Mouse (Mus musculus) midbrain, embryonic 15.5 days (tissue): ENCODE results near the gene Nudcd3. TPM values are rescaled to one million over a fixed set of nuclear protein-coding genes. Genes with fewer than 3 reads are reported as not detected.

Source experiments
- ATAC-seq: fragments of 200-750 bp; cut with Nextera tagmentation; replicated peaks from 2 replicates; pipeline ENCODE4 v1.8.0; 2017; ENCODE audit warnings: moderate TSS enrichment
- H3K27ac ChIP-seq: fragments of 300-500 bp; sonication (generic); 2 replicates; pipeline ENCODE4 v1.5.1; 2015; ENCODE audit warnings: mild to moderate bottlenecking, inconsistent platforms
- H3K27me3 ChIP-seq: fragments of 300-500 bp; sonication (generic); replicated peaks from 2 replicates; pipeline ENCODE4 v1.6.1; 2015; ENCODE audit warnings: inconsistent platforms
- H3K36me3 ChIP-seq: fragments of 300-500 bp; sonication (generic); replicated peaks from 2 replicates; pipeline ENCODE4 v1.6.1; 2015; ENCODE audit warnings: inconsistent platforms
- H3K4me1 ChIP-seq: fragments of 300-500 bp; sonication (generic); 2 replicates; pipeline ENCODE4 v1.6.1; 2015; ENCODE audit warnings: inconsistent platforms
- H3K4me2 ChIP-seq: fragments of 300-500 bp; sonication (generic); 2 replicates; pipeline ENCODE4 v1.6.1; 2015; ENCODE audit warnings: inconsistent platforms, mild to moderate bottlenecking, moderate library complexity
- H3K4me3 ChIP-seq: fragments of 300-500 bp; sonication (generic); 2 replicates; pipeline ENCODE4 v1.5.1; 2015; ENCODE audit warnings: mild to moderate bottlenecking, inconsistent platforms
- H3K9ac ChIP-seq: fragments of 300-500 bp; sonication (generic); 2 replicates; pipeline ENCODE4 v1.6.1; 2015; ENCODE audit warnings: mild to moderate bottlenecking, inconsistent platforms
- H3K9me3 ChIP-seq: fragments of 300-500 bp; sonication (generic); 2 replicates; pipeline ENCODE4 v1.6.1; 2016; ENCODE audit warnings: inconsistent platforms
- WGBS: fragments of 180-500 bp; shearing (Covaris S2); methylation state at CpG from one replicate; pipeline ENCODE4 v1.1.7; 2015; ENCODE audit warnings: mixed read lengths; 5-methylcytosine and 5-hydroxymethylcytosine counted together
- polyA plus RNA-seq: library from polyadenylated mRNA; unstranded; fragments of >200 nt; fragmentation: Nextera tagmentation; extraction: Ambion mirVana; gene quantifications from 2 replicates; pipeline ENCODE4 v1.2.1, GENCODE M21; 2015

The Nudcd3 gene
- polyA plus RNA-seq = 73.8 and 77.2 TPM in 2 replicates

DNA sequence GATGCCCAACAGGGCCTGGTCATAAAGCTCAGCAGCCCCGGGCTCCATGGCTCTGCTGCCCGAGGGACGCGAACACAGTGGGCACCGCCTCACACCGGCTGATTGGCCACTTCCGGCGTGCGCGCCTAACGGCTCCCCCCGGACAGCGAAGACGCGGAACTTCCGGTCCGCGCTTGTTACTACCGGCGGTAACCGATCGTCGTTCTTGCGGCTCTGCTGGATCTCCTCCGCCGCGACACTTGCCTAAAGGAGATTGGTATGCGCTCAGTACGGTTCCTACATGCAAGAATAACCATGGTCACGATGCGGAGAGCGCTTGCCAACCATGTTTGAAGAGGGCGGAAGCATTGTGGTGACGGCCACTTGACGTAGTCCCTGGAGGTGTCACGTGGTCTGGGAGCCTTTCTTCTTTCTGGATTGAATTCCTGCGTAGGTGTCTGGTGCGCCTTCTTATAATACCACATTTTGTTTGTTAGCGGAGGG is at the start of gene Nudcd3:
Gene Nudcd3 (minus strand): TSS at position 329 of the 483 bp plus-strand sequence.
- H3K4me2 ChIP-seq = peak within 1 kb of the TSS; percentile 92
- H3K9me3 ChIP-seq = no peaks in the 10 kb centered on the region
- peak; percentile 97 for ATAC-seq
- no peaks in the 10 kb centered on the region for H3K27me3 ChIP-seq
- H3K27ac ChIP-seq = peak within 1 kb of the TSS; percentile 97
- peak within 1 kb of the TSS; percentile 81 for H3K4me3 ChIP-seq
- H3K36me3 ChIP-seq = no peaks in the 10 kb centered on the region
- under 1% methylated on average over 39 of the region's 39 CpGs for WGBS
- H3K4me1 ChIP-seq = peaks cover 33% of the 10 kb centered on the region
- H3K9ac ChIP-seq = peak within 1 kb of the TSS; percentile 88

DNA sequence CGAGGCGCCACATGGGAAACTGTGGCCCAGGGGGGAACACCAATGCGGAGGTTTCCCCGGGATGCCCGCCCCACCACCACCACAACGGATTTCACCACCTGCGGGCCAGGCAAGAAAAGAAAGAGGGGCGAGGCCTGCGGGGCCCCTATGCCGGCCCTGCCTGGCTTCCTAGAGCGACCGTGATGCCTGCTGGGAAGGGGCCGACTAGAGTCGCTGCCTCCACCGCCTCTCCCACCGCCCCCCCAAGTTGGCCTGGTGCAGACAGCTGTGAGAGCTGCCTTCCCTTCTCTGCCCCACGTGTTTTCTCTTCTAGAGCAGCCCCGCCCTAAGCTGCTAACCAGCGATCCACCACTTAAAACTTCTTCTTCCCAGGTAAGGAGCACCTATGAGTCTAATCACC is 44.5 kb upstream of the Nudcd3 start:
- H3K9ac ChIP-seq = no peak overlapping the region
- no peaks in the 10 kb centered on the region for H3K4me1 ChIP-seq
- H3K27me3 ChIP-seq = no peaks in the 10 kb centered on the region
- no peak for ATAC-seq
- 41% methylated on average over 19 of the region's 19 CpGs for WGBS
- H3K4me3 ChIP-seq = no peak overlapping the region
- no peaks in the 10 kb centered on the region for H3K9me3 ChIP-seq
- no peak overlapping the region for H3K4me2 ChIP-seq
- no peak overlapping the region for H3K27ac ChIP-seq
- no peaks in the 10 kb centered on the region for H3K36me3 ChIP-seq

DNA sequence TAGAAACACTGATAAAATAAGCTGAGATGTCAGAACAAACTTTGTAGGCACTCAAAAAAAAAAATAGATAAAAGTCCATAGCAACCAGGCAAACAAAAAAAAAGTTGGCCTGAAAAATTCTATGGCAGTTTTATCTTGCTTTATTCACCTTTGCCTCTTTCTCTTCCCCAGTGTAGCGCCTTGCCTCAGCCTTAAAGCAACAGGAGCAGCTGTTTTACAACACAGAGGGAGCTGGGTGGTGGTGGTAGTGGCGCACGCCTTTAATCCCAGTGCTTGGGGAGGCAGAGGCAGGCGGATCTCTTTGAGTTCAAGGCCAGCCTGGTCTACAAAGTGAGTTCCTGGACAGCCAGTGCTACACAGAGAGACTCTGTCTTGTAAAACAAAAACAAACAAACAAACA is 32.8 kb upstream of the Nudcd3 start:
- Histone ChIP-seq H3K27me3 (no peaks in the 10 kb centered on the region), H3K9ac (no peak overlapping the region), H3K36me3 (no peaks in the 10 kb centered on the region), H3K27ac (no peak overlapping the region), H3K4me2 (no peak overlapping the region), H3K4me3 (no peak overlapping the region), H3K4me1 (no peaks in the 10 kb centered on the region), H3K9me3 (no peaks in the 10 kb centered on the region; the same call in 1 of the 2 replicates)
- WGBS = 92% methylated on average over 4 of the region's 4 CpGs
- ATAC-seq = no peak

DNA sequence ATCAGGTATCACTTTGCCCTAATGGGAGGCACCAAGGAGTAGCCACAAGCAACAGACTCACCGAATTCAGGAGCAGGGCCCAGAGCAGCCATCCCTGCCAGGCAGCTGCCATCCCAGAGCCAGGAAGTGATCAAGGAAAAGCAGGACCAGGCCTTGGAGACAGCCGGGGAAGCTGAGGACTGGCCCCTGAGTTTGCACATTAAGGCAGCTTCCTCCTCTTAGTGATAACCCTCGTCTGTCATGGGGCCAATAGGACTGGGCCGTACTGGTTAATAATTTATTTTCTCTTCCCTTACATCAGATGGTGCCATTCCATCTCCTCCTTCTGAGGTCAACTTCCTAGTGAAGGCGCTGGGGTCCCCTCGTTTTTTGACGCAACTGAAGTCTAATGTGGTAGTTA is 29.8 kb upstream of the Nudcd3 start, which contains the start of gene Npc1l1:
Gene Npc1l1 (minus strand): TSS at position 132 of the 400 bp plus-strand sequence.
- Histone ChIP-seq H3K4me3 (no peak within 1 kb of the TSS), H3K9me3 (no peaks in the 10 kb centered on the region; the same call in 1 of the 2 replicates), H3K27ac (no peak within 1 kb of the TSS), H3K9ac (no peak within 1 kb of the TSS), H3K27me3 (no peaks in the 10 kb centered on the region), H3K36me3 (no peaks in the 10 kb centered on the region), H3K4me2 (no peak within 1 kb of the TSS), H3K4me1 (no peaks in the 10 kb centered on the region)
- 90% methylated on average over 7 of the region's 7 CpGs for WGBS
- no peak for ATAC-seq

DNA sequence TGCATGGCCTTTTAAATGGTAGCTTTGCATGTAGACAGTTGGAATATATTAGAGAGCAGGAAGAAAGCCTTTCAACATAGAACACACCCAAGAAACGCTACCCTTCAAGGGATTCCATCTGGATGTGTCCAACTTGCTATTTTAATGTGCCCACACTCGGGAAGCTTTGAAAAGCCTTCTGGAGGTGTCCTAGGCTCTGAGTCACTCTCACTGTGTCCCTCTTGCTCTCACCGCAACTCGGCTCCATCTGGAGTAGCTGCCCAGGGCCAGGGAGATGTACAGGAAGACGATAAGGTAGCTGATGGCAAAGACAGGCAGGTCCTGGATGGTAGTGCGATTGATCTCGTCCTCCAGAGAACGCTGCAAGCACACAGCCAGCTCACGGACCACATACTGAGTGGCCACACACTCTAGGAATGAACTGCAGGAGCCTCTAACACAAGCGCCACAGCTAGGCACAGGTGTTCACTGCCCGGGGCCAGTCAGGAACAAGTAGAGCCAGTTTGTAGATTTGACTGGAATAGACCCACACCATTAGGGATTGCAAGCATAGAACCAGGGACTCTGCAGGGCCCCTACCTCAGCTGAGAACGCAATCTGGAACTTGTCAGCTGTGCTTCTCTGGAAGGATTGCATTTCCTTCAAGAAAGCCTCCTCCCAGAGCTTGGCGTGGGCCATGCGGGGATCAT is 24.5 kb upstream of the Nudcd3 start:
- Histone ChIP-seq H3K4me2 (no peak overlapping the region), H3K4me3 (no peak overlapping the region), H3K27ac (no peak overlapping the region), H3K9me3 (no peaks in the 10 kb centered on the region), H3K4me1 (no peaks in the 10 kb centered on the region), H3K27me3 (no peaks in the 10 kb centered on the region), H3K36me3 (no peaks in the 10 kb centered on the region), H3K9ac (no peak overlapping the region)
- ATAC-seq = no peak
- WGBS = 83% methylated on average over 14 of the region's 14 CpGs

DNA sequence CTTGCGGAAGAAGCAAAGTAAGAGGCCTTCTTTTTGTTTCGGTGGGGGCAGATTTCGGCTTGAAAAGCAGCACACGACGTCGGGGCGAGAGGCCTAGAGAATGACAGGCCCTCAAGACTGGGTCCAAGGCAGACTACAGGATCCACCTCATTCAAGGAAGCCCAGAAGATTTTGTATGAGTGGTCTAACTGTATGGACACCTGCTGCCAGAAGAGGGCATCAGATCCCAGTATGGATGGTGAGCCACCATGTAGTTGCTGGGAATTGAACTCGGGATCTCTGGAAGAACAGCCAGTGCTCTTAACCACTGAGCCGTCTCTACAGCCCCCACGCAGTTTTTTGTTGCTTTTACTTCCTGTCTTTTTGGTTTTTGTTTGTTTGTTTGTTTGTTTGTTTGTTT is 22.0 kb upstream of the Nudcd3 start:
- WGBS = 89% methylated on average over 10 of the region's 10 CpGs

DNA sequence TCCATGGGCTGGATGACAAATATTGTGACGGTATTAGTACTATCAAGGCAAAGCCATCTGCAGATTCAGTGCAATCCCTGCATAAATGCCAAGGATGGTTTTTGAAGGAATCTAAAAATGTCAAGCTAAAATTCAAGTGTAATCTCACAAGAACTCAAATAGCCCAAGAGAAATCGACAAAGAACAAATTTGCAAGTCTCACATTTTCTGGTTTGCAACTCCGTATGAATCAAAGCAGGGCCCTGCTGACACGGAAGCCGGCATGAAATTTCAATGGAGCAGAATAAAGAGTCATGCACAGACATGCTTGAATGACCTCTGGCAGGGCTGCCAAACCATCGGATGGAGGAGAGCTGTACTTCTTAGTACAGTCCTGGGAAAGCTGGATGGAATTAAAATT is 19.8 kb upstream of the Nudcd3 start:
- no peak overlapping the region for H3K4me2 ChIP-seq
- ATAC-seq = no peak
- no peak overlapping the region for H3K4me3 ChIP-seq
- H3K9ac ChIP-seq = no peak overlapping the region
- H3K36me3 ChIP-seq = no peaks in the 10 kb centered on the region
- no peak overlapping the region for H3K27ac ChIP-seq
- H3K4me1 ChIP-seq = no peaks in the 10 kb centered on the region
- no peaks in the 10 kb centered on the region for H3K9me3 ChIP-seq
- 72% methylated on average over 6 of the region's 6 CpGs for WGBS
- no peaks in the 10 kb centered on the region for H3K27me3 ChIP-seq

More for the DNA sequence above, 22.0 kb upstream of the Nudcd3 start:
- no peak overlapping the region for H3K4me3 ChIP-seq
- H3K9me3 ChIP-seq = no peaks in the 10 kb centered on the region
- no peak for ATAC-seq
- no peaks in the 10 kb centered on the region for H3K36me3 ChIP-seq
- H3K4me1 ChIP-seq = no peaks in the 10 kb centered on the region
- no peak overlapping the region for H3K9ac ChIP-seq
- no peak overlapping the region for H3K27ac ChIP-seq
- H3K4me2 ChIP-seq = no peak overlapping the region
- H3K27me3 ChIP-seq = no peaks in the 10 kb centered on the region

DNA sequence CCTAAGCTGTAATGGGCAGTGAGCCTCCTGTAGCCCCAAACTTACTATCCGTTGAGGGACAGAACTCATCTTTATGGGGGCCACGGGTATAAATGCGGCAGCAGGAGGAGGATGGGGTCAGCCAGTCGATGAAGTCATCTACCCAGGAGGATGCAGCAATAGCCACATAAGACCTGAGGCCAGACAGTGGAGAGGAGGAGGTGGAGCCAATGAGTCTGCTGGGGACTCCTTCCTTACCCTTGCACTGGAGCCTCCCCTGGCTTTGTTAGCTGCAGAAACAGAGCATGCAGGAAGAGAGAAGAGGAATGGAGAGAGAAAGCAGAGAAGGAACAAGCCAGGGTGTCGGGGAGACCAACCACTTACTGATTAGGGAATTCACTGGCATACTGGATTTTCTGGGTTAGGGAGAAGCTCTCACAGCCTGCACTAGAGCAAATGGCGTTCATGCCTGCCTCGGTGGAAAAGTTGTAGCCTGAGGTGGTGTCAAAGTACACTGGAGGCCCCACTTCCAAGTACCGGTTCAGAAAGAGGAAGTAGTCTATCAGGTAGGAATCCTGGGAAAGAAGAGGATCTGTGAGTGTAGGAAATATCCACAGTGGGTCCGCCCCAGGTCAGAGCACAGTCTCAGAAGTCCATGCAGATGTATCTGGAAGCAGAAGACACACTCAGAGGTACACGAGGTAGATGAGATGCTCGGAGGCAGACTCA is 18.1 kb upstream of the Nudcd3 start:
- ATAC-seq = no peak
- H3K4me1 ChIP-seq = no peaks in the 10 kb centered on the region
- no peak overlapping the region for H3K27ac ChIP-seq
- no peaks in the 10 kb centered on the region for H3K27me3 ChIP-seq
- H3K9ac ChIP-seq = no peak overlapping the region
- no peaks in the 10 kb centered on the region for H3K9me3 ChIP-seq
- H3K36me3 ChIP-seq = no peaks in the 10 kb centered on the region
- no peak overlapping the region for H3K4me2 ChIP-seq
- no peak overlapping the region for H3K4me3 ChIP-seq
- WGBS = 84% methylated on average over 11 of the region's 11 CpGs

DNA sequence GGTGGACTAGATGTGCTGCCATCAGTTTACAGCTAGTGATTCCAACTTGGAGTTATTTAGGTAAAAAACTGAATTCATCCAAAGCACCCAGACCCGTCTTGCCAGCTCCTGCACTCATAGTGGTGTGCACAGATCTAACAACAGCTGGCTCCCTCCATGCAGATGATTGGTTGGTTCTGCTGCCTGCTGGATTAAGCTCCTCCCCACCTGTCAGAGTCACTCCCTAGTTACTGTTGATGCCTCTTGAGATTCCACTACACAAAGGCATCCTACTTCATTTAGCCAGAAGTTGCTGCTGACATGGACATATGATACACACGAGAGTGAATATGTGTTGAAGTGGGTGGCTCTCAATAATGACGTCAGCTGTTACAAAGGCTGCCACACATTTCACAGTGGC is 16.6 kb upstream of the Nudcd3 start:
- no peak for ATAC-seq
- no peak overlapping the region for H3K9ac ChIP-seq
- WGBS = 54% methylated on average over 3 of the region's 3 CpGs
- no peaks in the 10 kb centered on the region for H3K36me3 ChIP-seq
- no peaks in the 10 kb centered on the region for H3K9me3 ChIP-seq
- H3K4me1 ChIP-seq = no peaks in the 10 kb centered on the region
- no peaks in the 10 kb centered on the region for H3K27me3 ChIP-seq
- H3K4me3 ChIP-seq = no peak overlapping the region
- H3K27ac ChIP-seq = no peak overlapping the region
- no peak overlapping the region for H3K4me2 ChIP-seq

DNA sequence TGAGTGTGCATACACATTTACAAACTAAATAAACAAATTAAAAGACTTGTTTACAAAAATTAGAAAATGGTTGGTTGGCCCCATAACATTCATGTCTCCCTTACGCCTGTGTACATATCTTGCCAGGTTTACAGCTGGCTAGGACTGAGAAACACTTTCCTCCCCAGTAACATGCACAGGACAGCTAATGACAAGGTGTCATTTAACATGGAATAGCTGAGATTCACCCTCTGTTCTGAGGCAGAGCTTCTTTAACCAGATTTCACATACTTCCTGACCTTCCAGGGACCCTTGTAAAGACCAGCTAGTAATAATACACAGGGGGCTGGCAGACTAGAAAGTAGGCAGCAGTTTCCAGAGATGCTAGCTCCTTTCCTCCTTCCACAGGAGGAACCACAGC is 7.9 kb upstream of the Nudcd3 start:
- H3K4me3 ChIP-seq = no peak overlapping the region

DNA sequence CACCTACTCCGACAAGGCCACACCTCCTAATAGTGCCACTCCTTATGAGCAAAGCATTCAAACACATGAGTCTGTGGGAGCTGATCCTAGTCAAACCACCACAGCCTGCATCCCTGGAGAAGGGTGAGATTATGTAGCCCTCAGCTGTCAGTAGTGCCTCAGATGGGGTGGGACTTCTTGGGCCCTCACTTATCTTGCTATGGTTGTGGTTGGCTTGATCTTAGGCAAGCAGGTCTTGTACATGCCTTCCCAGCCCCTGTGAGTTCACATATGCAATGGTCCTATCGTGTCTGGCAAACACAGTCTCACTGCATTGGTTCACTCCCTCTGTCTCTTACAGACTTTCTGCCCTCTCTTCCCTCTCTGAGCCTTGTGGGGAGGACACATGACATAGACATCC is 6.9 kb upstream of the Nudcd3 start:
- no peaks in the 10 kb centered on the region for H3K36me3 ChIP-seq
- H3K4me2 ChIP-seq = no peak overlapping the region
- 87% methylated on average over 2 of the region's 2 CpGs for WGBS
- H3K27me3 ChIP-seq = no peaks in the 10 kb centered on the region
- no peak overlapping the region for H3K27ac ChIP-seq
- no peaks in the 10 kb centered on the region for H3K4me1 ChIP-seq
- H3K9me3 ChIP-seq = no peaks in the 10 kb centered on the region; the same call in 1 of the 2 replicates
- no peak overlapping the region for H3K4me3 ChIP-seq
- no peak overlapping the region for H3K9ac ChIP-seq
- no peak for ATAC-seq

More for the DNA sequence above, 7.9 kb upstream of the Nudcd3 start:
- Histone ChIP-seq H3K9ac (no peak overlapping the region), H3K36me3 (no peaks in the 10 kb centered on the region), H3K27ac (no peak overlapping the region), H3K27me3 (no peaks in the 10 kb centered on the region), H3K4me1 (no peaks in the 10 kb centered on the region), H3K4me2 (no peak overlapping the region), H3K9me3 (no peaks in the 10 kb centered on the region; the same call in 1 of the 2 replicates)
- no peak for ATAC-seq
- WGBS = 91% methylated on average over 1 of the region's 1 CpGs

DNA sequence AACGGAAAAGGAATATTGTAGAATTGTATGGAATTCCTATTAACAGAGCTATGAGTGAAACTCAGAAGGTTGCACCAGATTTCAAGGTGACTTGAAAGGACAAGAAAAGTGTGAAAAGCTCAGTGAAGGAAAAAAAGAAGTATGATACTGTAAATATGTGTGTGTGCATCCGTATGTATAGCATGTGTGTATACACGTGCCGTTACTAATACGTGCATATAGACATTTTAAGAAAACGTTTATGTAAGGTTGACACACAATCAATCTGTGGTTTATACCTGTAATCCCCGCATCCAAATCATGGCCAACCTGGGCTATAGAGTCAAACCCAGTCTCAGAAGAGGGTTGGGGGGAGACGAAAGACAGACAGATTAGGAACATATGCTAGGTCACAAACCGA is 355 bp upstream of the Nudcd3 start:
- peak overlapping the region; percentile 97 for H3K27ac ChIP-seq
- no peaks in the 10 kb centered on the region for H3K27me3 ChIP-seq
- H3K9me3 ChIP-seq = no peaks in the 10 kb centered on the region
- peak overlapping the region; percentile 88 for H3K9ac ChIP-seq
- H3K4me3 ChIP-seq = peak overlapping the region; percentile 81
- ATAC-seq = peak; percentile 60
- no peaks in the 10 kb centered on the region for H3K36me3 ChIP-seq
- peak overlapping the region; percentile 92 for H3K4me2 ChIP-seq
- 24% methylated on average over 9 of the region's 9 CpGs for WGBS
- peaks cover 33% of the 10 kb centered on the region for H3K4me1 ChIP-seq
